Mouse (Mus musculus): ENCODE data around the gene Cubn.

GRCm38 (mm10) chr2:13407698-13408097, 83.9 kb downstream of the Cubn start:
- TF ChIP-seq POLR2A (IDR thresholded peaks at IDR 0.05; ENCODE audit: borderline replicate concordance, insufficient read depth, low read length) (no peak), CTCF (IDR thresholded peaks at IDR 0.05; ENCODE audit: borderline replicate concordance, insufficient read depth, low read depth, low read length) (no peak)

All from cerebellum, adult 2 months (tissue).